Mouse (Mus musculus): ENCODE results near the gene Krba1.

The Krba1 gene

GRCm38 (mm10) chr6:48395105-48396007 is at the start of gene Krba1:
TSS of gene Krba1 (plus strand) at chr6:48395586.
- peak; percentile 54 for DNase-seq (ENCODE audit: low spot score)

DNA sequence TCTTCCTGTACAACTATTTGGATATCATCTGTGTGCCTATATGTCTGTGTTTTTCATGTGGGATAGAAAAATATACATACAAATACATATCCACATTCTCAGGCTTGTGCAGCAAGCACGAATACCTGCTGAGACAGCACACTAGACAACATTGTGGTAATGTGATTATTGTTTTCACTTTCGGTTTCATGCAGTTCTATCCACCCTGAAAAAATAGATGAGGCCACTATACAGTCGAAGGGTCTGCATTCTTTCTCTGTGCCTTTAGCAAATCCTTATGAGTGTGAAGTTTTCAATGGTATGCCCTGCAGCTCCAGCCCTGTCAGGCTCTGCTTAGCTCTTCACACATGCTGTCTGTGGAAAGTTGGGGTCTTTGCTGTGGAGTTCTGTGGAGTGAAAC is 36.5 kb upstream of the Krba1 start:
- no peak for DNase-seq (ENCODE audit: low spot score)

GRCm38 (mm10) chr6:48366322-48366996 is 28.9 kb upstream of the Krba1 start:
- no peak for DNase-seq (ENCODE audit: low spot score)

- no peak for DNase-seq (ENCODE audit: low spot score)
Observed at GRCm38 (mm10) chr6:48388221-48388620, 7.2 kb upstream of the Krba1 start.

DNA sequence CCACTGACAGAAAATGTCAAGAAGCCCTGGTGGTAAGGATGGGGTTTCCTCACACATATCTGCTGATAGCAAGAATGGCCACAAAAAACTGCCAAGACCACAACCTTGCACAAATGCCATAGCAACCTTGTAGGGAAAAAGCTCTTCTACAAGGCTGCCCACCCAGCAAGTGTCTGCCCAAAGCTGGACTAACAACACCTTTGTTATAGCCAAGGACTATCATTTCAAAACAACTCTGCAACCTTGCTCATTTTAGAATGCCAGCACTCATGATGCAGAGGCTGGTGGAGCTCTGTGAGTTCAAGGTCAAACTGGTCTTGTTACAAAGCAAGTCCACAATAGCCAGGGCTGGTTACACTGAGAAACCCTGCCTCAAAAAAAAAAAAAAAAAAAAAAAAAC is 1.6 kb upstream of the Krba1 start:
- DNase-seq (ENCODE audit: low spot score): no peak

GRCm38 (mm10) chr6:48396008-48396595 is 716 bp downstream of the Krba1 start:
- DNase-seq (ENCODE audit: low spot score): no peak

DNA sequence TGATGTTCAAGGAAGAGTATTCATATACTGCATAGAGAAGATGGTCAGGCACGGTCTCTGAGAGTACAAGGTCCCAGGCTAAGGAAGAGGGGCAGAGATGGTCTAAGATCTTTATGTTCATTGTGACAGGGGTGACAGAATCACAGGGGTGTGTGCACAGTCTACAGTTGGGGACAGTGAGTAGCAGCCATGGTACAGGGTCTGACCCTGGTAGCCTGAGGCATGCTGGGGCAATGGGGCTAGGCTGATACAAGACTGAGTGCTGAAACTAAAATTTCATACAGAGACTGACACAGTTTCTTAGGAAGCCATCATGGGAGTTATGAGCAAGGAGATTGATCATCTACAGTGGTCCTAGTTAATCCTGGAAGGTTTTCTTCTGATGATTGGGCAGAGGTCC is 1.3 kb downstream of the Krba1 start:
- DNase-seq (ENCODE audit: low spot score): no peak

DNA sequence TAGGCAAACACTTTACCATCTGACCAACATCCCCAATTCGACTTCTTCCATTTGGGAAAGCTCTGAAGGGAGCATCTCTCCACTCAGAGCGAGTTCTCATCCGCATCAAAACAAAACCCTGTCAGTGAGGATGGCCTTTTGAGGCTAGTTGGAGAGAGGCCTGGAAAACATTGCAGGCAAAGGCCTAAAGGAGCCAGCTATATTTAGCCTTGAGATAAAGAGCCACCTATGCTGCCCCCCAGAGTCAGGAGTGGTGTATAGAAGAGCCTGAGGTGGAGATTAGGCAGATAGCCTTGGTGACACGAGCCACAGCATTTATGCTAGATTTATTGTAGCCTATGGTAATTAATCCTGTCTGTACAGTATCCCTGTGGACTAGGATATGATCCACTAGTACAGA is 1.9 kb downstream of the Krba1 start:
- no peak for DNase-seq (ENCODE audit: low spot score)

GRCm38 (mm10) chr6:48399906-48400305 is 4.5 kb downstream of the Krba1 start:
- no peak for DNase-seq (ENCODE audit: low spot score)

- DNase-seq (ENCODE audit: low spot score): no peak
Observed at GRCm38 (mm10) chr6:48404071-48404470, 8.7 kb downstream of the Krba1 start.

GRCm38 (mm10) chr6:48409726-48410343 is 14.4 kb downstream of the Krba1 start:
- DNase-seq (ENCODE audit: low spot score): no peak

GRCm38 (mm10) chr6:48410551-48410950 is 15.2 kb downstream of the Krba1 start:
- DNase-seq (ENCODE audit: low spot score): no peak

DNA sequence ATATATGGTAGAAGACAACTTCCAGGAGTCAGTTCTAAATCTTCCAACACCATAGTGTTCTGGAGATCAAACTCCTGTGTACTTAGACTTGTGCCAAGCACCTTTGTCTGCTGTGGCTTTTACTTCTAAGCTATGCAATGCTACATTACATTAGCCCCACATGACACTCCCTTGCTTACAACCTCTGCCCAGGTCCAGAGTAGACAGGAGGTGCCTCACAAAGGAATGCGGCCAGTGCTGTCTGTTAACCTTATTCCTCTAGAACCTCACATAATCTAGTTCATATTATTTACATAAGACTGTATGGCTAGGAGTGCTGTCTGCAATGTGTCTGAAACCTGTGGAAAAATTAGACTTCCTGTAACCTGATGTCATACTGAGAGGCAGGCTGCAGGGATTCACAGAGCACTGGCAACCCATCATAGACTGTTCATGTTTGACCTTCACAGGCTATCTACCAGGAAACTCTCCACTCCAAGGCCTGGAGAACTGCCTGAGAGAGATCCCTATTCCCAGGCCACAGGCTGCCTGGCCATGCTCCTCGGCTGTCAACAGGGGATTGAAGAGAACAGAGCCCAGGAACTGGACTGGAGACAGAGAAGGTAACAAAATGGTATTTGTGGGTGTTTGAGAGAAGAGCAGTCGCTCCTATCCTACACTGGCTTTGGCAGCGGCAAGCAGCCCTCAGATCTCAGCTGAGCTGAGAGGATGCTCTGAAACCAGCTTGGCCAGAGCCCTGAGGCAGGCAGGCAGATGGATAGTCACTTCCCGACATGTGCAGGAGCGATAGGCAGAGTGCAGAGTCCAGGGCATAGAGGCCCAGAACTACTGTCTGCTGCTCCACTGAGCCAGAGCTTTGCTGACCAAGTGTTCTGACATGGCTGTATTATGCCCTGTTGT is 16.1 kb downstream of the Krba1 start:
- DNase-seq (ENCODE audit: low spot score): no peak

DNA sequence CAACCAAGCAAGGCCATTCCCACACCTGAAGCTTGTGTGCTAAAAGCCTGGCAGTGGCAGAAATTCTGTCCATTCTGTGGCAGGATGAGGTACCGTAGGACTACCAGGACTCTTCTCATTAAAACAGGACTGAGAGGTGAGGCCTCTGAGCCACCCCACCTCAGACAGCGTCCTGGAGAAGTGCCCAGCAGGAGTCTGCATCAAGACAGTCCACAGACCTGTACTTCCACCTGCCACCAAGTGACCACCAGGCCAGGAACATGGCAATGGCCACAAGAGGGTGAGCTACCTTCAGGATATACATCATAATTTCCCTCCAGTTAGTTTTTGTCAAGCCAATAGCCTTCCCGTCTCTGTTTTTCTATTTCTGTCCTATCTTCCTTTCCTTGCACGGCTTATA is 16.8 kb downstream of the Krba1 start:
- no peak for DNase-seq (ENCODE audit: low spot score)

DNA sequence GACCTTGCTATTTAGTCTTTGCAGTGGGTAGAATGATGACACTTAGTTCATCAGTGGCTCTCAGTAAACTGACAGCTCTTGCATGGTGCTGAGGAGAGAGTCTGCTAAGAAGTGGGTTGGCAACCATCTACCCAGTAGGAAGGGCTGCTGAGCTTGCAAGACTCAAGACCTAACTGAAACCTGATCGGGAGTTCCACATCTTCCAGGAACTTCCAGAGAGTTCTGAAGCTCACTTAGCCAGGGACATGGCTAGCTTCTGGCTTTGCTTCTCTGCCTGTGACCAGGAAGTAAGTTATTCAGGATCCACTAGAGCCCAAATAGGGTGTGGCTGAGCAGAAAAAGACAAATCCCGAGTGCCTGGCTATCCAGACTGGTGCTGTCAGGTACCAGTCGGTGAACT is 17.3 kb downstream of the Krba1 start:
- no peak for DNase-seq (ENCODE audit: low spot score)

DNA sequence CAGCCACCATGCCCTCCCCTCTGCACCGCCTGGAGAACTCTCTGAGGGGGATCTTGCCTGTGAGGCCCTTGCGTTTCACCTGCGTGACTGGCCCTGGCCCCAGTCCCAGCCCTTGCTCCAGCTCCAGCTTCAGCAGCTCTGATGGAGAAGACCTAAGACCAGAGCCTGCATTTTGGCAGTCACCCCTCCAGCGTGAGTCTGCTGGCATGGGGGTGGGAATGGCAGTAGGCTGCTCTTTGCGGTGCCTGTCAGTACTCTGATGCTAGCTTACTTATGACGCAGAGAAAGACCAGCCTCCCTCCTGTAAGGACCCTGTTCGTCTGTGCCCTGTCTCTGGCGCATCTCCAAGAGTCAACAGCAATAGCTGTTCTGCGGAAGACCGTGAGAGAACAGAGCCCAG is 17.7 kb downstream of the Krba1 start:
- DNase-seq (ENCODE audit: low spot score): no peak

- DNase-seq (ENCODE audit: low spot score): no peak
Observed at GRCm38 (mm10) chr6:48414886-48415285, 19.5 kb downstream of the Krba1 start.

GRCm38 (mm10) chr6:48415636-48416035 is 20.2 kb downstream of the Krba1 start:
- no peak for DNase-seq (ENCODE audit: low spot score)

DNA sequence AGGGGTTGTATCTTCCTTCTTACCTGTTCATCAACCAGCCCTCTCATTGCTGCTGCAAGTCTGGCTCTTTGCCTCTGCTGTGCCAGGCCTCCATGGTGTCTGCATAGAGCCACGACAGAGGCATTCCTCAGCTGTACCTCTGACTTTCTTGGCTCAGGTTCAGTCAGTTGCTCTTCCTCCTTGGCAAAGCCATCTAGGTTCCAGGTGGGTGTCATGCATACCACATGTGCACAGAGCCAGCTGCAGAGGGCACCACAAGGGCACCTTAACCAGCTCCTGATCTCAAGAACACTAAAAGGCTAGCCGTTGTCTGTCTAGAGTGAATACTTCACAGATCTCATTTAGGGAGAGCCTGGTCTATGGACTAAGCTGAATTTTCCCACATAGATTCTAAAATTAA is 21.1 kb downstream of the Krba1 start:
- DNase-seq (ENCODE audit: low spot score): no peak

GRCm38 (mm10) chr6:48420647-48421046 is 25.3 kb downstream of the Krba1 start:
- DNase-seq (ENCODE audit: low spot score): no peak

DNA sequence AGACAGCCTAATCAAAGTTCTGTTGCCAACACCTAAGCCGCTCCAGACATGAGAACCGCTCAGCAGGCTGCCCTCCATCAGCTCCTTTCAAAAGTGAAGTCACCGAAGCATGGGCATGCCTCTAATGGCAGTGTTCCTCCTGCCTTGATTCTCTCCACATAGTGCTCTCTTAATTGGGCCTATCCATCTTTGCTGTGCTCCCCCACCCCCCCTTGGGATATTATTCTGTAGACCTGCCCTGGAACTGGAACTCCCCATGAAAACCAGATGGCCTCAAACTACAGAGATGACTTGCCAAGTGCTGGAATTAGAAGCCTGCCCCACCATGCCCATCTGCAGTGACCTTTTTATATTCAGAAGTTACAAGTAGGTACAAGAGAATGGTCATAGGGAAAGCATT is 27.9 kb downstream of the Krba1 start:
- no peak for DNase-seq (ENCODE audit: low spot score)

GRCm38 (mm10) chr6:48424074-48424473 is 28.7 kb downstream of the Krba1 start:
- DNase-seq (ENCODE audit: low spot score): no peak

All from spleen, adult 12 weeks (tissue).